Mouse (Mus musculus): ENCODE measurements at regions not wholly inside any gene's neighbourhood (a gene's known extent, or its start where the extent isn't known, plus 50 kb on each side); places are given as distances from the start of the nearest gene placed in this dataset.

DNA sequence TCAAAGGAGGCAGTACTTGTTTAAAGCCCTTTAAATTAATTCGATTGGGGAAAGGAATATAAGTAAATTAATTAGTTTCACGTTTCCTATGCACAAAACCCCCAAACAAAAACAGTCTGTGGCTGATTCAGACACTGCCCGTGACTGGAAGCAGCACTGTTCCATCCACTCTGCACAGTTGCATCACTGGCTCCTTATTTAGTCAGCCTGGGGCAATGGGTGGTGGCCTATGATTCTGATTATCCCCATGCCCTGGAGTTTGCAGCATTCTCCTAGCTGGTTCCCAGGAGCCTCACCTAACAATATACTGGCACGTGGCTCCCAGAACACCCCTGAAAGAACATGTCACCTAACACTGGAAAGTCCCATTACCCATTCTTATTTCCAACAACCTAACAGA lies 99.6 kb upstream of the Fam78b start:
- no peak for TF ChIP-seq POLR2A (IDR thresholded peaks at IDR 0.05; ENCODE audit: borderline replicate concordance, control insufficient read depth, low read depth, low read length)
- no peak for TF ChIP-seq CTCF (IDR thresholded peaks at IDR 0.05; ENCODE audit: control insufficient read depth, insufficient read depth, low read length)
